Mouse (Mus musculus) small intestine, adult 2 months (tissue): ENCODE measurements around the gene Trim39.

Experiments
- CTCF ChIP-seq: fragments of 200-500 bp; IDR thresholded peaks from 2 replicates; pipeline ENCODE4 v1.5.1; 2012; ENCODE audit warnings: low read depth, mild to moderate bottlenecking, control low read depth, inconsistent platforms, low read length, moderate library complexity, mixed read lengths; ENCODE audit not compliant: insufficient replicate concordance, insufficient read length; ENCODE audit errors: extremely low read depth
- POLR2A ChIP-seq: fragments of 200-500 bp; IDR thresholded peaks from 2 replicates; pipeline ENCODE4 v1.6.1; 2012; ENCODE audit warnings: low read depth, mild to moderate bottlenecking, control low read depth, inconsistent platforms, low read length, moderate library complexity

DNA sequence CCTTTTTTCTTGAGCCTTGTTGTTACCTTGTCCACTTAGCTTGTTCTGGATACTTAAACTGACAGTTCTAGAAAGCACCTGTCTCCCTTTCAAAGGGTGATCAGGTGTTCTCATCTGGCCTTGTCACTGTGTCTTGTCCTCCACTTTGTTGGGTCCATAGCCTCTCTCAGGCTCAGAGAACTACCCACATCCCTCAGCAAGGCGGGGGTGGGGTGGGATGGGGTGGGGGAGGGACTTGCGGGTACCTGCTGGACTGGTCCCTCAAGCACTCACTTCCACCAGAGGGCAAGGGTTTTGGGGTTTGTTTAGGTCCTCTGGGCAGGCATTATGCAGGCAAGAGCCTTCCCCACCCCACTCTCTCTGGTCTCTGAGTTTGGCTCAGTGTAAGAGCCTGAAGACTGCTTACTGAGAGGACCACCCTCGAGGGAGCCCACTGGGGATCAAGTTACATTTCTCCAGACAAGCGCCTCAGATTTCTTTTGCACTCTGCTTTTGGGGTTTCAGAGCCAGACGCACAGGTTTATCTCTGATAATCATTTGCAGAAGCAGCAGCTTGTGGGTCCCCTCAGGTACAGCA, 31.3 kb downstream of the Trim39 start:
- TF ChIP-seq POLR2A (no peak), CTCF (no peak)
